Mouse (Mus musculus): Measurements from ENCODE around the gene Eif3a.

Eif3a gene

DNA sequence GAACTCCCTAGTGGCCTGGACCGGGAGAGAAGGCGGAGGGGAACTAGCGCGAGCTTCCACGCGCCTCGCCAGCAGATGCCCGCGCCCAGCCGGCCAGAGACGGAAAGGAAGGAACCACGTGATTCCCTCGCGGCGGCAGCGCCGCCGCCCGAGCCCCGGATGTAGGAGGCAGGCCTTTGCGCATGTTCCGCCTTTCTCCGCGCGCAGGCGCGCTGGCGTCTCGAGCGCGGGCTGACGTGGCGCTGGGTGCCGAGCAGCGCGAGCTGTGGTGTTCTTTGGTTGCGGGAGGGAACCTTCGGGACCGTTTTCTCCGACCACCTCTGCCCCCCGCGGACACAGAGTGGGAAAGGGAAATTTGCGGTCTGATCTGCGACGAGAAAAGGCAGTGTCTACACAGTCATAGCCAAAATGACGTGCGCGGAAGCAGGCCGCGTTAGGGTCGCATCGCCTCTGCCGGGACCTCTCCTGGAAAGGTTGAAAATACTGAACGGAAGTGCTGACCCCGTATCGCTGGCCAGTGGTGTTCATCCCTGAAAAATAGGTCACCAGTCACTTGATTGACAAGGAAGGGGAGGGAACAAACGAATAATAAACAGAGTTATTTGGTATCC lies at the start of gene Eif3a:
Eif3a (minus strand) TSS at position 108 of the 611 bp plus-strand sequence.
- peak; percentile 97 to 98 for DNase-seq

DNA sequence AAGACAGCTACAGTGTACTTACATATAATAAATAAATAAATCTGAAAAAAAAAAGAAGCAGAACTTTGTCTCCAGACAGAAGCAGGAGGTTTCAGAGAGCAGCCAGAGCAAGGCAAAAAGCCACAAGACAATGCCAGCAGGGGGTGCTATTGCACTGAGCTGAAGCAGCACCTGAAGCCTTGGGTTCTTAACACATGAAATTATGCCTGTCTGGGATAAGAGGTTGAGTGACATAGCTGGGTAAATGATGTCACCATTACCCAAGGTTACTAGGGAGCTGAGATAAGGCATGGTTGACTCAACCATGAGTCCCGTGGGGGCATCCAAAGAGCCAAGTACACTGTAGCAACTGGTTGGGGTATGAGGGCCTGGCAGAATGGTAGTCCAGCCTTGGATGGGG lies 47.3 kb upstream of the Eif3a start:
- DNase-seq = peak; percentile 59 to 81

DNA sequence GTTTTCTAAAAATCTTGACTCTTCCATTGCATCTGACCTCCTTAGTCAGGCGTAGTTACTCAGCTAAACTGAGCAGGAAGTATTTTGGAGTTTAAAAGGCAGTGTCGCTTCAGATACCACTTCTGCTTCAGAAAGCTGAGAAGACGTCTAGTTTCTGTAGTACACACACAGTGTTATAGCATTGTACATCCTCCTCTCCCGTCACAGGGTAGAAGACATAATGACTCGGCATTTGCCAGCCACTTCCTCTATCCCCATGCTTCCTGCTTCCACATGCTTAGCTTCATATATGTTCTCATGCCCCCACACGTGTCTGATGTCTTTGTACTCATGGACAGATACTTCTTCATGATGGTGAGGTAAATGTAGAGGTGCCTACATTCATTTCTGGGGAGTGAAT lies 28.2 kb upstream of the Eif3a start:
- no peak for DNase-seq

DNA sequence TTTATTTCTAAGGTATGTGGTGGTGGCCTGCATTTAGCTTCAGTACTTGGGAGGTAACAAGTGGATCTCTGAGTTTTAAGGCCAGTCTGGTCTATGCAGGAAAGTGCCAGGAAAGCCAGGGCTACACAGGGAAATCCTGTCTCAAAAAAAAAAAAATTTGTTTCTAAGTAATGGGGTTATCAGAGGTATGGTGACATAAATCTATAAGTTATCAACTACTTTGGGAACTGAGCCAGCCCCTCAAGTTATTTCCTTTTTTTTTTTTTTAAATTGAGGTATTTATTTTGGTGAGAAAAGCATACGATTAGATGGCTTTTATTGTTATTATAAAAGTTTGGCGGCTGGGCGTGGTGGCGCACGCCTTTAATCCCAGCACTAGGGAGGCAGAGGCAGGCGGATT lies 22.7 kb upstream of the Eif3a start:
- no peak for DNase-seq

DNA sequence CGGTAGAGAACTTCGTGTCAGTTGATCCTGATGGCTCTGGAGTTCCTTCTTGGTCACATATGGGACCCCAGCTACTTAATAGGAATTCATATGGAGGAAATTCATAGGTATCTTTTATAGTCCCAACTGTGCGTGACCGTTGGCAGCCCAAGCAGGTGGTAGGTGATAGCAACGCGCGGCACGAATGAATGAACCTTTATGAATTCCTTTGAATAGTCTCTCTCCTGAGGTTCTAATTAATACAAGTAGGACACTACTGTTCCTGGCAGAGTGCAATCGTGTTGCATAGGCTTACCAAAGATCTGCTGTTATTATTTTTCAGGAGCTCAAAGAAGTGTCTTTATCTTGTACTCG lies 21.6 kb upstream of the Eif3a start:
- no peak for DNase-seq

DNA sequence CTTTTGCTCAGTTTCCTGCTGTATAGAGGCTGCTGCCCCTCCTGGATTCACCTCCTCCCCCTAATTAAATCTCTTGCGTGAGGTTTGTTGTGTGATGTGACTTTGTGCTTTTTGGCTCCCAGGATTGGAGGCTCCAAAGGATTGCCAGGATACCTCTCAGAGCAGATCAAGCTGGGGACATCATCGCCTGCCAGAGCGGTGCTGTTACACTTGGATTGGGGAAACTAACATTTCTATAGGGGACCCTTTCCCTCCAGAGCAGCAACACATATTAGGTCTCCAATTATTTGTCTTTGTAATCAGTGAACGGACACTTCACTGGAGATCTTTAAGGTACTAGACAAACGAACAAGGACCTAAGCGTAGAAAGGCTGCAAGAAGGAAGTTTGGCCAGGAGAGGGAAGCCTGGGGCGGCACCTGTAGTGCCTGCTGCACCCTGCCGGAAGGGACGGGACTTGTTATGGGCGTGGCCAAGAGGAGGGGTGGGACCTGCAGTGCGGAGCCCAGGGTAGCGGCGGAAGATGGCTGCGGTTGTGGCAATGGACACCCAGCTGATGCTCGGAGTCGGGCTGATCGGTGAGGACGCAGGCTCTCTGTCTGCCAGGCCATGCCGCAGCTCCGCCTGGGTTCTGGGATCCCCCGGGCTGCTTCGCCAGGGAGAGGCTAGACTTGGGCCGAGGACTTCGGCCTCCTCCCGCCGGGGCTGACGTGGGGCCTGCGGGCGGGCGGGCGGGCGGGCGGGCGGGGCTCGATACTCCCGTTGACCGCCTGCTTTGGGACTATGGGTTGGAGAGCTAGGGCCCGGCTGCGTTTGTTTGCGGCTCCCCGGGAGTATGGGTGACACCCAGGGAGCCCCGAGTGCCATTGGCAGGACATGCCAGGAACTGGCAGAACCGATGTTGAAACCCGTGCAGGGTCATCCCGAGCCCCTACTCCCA lies 20.9 kb upstream of the Eif3a start, which contains the start of gene Fam45a:
Fam45a (plus strand) TSS at position 488 of the 938 bp plus-strand sequence.
- DNase-seq = peak; percentile 90 to 92

DNA sequence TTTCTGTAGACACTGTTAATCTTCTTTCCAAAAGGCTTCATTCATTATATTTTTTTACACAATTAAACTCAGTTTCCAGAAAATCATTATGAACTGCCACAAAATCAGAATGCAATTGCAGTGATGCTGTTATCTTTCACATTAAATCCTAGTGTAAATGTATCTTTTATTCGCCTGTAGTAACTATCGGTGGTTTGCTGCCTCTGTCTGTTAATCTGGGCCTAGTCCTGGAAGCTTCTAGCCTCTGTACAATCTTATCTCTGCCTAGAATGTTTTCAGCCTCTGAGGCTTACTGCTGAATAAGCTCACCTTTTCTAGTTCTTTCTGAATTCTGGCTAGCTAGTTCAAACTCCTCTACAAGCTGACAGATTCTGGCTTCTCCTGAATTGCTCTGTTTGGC lies 19.5 kb upstream of the Eif3a start:
- DNase-seq = no peak

DNA sequence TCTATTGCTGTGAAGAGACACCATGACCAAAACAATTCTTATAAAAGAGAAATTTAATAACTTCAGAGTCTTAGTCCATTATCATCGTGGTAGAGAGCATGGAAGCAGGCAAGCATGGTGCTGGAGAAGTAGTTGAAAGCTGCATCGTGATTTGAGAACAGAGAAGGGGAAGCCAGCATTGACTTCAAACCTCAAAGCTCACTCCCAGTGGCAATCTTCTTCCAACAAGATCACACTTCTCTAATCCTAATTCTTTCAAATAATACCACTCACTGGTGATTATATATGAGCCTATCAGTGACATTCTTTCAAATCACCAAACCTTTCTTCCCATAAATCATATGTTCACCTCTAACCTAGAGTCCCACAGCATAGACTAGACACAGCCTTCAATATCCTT lies 14.4 kb upstream of the Eif3a start:
- no peak for DNase-seq

DNA sequence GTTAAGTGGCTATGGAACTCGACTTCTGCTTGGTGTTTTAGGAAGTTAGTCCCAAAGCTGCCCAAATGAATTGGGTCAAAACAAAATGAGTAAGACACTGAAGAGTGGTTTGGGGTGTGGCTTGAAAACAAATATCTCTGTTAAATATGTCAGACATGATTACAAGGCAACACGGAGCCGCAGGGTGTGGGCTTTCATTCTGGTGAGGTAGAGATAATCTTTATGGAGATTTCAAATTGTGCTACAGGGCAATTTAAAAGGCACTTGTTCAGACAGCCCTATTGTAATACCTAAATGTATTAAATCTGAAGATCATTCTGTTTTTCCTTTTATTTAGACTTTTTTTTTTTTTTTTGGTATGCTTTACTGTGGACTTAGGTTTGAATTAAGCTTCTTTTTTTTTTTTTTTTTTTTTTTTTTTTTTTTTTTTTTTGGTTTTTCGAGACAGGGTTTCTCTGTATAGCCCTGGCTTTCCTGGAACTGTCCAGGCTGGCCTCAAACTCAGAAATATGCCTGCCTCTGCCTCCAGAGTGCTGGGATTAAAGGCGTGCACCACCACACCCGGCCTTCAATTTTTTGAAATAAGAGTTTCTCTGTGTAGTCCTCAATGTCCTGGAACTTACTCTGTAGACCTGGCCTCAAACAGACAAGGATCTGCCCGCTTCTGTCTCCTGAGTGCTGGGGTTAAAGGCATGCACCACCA lies 9.6 kb upstream of the Eif3a start:
- no peak for DNase-seq

DNA sequence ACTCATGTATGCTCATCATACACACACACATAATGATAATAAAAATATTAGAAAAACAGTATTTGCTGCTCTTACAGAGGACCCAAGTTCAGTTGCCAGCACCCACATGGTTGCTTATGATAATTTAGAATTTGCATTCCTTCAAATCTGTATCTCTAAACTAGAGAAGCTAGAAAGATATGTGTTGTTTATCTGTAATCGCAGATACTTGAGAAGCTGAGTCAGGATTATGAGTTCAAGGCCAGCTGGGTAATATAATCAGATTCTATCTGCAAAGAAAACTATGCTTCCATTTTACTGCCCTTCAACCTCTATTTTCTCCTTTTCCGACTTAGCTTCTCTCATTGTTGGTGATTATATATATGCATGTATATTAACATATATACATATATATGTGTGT lies 7.0 kb upstream of the Eif3a start:
- no peak for DNase-seq

DNA sequence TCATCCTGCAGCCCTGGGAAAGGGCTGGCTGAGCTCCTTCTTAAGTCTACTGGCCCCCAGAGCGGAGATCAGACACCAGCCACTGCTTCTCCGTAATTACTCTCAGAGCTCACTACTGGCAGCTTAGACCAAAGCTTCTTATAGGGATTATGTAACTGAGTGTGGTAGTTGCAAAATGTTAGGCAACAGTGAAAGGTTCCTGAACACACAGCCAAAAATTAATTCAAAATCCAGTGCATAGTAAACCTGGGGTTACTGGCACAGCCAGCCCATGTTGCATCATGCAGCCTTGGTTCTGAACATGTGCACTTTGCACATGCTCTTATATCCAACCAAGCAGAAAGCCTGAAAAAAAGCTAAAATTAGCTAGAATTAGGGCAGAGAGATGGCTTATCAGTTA lies 4.8 kb upstream of the Eif3a start:
- no peak for DNase-seq

DNA sequence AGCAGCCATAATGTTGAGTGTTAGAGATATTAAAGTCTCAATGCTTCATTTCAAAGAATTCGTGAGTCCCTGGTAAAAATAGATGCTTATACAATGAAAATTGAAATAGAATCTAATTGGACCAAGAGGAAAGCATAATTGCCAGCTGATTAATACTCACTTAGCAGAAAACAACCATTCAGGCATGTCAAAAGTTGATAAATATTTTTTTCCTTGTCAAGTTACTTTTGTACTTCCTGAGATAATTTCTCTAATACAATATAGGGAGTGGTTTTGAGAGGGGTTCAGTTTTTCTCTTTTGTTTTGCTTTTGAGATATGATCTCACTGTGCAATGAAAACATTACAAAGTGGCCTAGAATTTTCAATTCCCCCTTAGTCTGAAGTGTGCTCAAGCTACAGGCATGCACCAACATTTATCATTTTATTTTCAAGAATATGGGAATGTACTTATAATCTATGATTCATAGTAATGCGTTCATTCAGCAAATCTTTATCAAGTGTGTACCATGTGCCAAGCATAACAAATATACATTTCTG lies 2.8 kb upstream of the Eif3a start:
- DNase-seq = no peak

DNA sequence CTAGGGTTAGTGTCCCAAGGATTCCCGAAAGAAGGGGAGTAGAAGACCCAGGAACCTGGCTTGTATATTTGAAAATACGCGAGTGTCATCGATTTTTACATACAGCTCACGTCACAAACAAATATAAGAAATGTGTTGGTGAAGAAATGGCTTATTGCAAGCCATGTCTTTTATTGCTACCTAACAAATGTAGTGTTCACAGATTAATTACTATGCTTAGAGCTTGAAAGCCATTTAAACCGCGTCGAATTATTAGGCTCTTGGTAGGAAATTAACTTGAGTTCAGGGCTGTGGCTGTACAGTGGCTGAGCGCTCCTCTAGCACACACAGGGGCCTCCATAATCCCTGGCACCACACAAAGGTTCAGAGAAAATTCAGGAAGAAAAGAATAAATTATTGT lies 706 bp upstream of the Eif3a start:
- peak; percentile 8 to 11 for DNase-seq

DNA sequence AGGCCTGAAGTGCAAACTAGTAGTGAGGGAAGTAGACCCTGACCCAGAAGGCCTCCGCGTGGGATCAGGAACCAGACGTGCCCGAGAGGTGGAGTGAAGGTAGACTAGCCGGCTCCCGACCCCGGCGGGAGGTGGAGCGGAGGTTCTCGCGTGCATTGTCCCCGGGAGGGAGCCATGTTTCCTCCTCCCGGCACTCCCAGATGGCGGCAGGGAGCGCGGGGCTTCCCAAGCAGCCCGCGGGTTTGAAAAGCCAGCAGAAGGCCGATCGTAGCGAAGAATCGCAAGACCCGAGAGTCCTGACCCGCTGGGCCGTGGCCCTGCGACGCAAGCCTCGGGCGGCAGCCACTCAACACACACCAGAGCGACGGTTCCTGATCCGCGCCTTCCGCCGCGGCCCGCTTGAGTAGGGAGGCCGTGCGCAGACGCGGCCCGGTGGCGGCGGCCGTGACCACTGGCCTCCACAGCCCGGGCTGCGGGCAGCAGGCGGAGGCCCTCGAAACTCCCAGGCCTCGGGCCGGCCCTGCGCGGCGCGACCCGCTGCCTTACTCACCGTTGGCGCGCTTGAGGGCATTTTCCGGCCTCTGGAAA lies 445 bp downstream of the Eif3a start:
- peak in 1 of 2 experiments; percentile 70 for DNase-seq

DNA sequence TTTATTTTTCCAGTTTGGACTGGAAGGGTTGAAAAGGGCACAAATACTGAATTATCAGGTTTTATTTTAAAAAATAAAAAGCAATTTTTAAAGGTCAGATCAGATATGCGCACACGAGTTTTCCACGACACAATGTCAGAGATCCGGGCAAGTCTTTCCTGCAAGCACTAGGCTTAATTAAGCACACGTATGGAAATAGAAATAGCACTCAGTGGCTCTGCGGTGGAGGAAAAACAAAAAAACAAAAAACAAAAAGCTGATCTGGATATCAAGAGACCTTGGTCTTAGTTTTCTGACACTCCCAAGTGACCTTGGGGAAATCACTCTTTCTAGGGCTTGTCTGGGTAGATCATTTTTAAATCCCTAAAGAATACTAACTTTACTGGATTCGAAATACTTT lies 1.0 kb downstream of the Eif3a start:
- DNase-seq = no peak

DNA sequence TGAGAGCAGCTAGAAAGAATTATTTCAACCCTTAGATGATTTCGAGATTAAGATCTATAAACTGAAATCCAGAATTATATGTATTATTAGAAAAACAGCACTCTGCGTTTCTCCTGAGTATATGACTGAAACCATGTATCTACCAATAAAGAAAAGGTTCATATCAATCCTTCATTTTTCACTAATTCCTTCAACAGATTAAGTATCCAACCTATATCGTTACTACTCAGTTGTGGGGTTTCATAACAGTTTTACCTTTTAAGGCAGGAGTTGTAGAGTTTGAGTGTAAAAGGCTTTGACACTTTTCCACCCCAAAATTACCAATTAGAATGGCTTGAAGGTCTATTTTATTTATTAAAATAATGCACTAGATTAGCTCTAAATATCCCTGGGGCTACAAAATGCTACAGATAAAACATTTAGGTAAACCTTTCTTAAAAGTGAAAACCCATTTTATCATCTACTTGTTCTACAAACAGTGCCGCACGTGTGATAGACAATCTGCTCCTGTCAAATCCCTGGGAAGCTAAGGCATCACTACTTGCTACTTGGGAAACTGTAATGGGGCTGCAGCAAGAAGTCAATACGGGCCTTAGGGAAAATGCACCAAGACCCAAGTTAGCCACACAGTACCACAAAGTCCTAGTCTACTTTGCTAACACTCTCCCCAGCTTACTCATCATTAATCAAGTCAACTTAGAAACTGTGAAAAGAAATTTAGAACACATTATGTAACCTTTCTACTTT lies 2.1 kb downstream of the Eif3a start:
- DNase-seq = no peak

DNA sequence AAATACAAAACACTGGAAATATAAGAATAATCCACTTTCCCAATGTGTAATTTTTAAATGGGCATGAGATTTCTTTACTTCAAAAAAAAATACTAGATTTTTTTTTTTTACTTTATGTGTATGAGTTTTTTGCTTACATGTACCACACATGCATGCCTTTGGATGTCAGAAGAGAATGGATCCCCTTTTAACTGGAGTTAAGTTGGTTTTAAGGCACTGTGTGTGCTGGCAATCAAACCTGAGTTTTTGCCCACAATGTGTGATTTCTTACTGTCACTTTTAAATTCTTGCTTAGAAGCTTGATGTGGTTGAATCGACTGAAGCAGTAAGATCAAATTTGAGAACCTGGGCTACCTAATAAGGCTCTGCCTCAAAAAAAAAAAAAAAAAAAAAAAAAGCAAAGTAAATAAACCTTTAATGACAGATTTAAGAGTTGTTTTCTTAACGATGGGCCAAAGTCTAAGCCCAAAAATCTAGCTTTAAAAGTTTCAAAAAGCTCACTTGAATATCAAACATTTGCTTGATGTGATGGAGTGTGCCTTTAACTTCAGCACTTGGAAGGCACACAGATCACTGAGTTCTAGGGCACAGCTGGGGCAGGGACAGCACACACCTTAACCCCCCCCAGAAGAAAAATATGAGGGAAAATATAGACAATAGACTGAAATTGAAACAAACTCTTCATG lies 2.9 kb downstream of the Eif3a start:
- no peak for DNase-seq

DNA sequence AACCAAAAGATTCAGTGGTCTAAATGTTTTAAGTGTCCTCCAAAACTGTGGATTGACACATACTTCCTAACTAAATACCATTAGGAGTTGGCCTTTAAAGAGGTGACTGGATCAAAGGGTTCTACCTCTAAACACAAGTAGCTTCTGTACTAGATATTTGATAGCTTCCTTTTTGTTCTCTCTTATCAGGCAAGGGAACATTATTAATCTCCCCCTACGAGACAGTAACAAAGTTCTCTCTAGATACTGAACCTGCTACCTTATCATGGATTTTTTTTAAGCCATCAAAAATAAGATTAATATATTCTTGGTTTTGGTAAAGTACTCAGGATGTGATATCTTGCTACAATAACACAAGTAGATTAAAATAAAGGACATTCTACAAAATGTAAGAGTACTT lies 5.7 kb downstream of the Eif3a start:
- DNase-seq = no peak

DNA sequence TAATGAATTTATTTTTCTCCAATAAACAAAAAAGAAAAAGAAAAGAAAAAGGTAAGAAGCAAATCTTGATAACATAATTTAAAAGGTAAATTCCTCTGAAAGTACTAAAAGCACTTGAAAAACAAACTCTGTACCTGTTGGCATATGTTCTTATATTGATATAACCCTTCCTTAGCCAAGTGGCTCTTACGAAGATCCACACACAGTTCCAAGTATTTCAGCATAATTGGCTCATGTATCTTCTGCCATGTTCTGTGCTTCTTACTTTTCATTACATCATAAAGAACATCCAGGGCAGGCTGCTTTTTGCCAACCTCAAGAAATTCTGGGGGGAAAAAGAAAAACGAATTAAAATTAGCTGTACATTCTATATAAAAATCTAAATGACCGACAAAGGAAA lies 8.4 kb downstream of the Eif3a start:
- no peak for DNase-seq

DNA sequence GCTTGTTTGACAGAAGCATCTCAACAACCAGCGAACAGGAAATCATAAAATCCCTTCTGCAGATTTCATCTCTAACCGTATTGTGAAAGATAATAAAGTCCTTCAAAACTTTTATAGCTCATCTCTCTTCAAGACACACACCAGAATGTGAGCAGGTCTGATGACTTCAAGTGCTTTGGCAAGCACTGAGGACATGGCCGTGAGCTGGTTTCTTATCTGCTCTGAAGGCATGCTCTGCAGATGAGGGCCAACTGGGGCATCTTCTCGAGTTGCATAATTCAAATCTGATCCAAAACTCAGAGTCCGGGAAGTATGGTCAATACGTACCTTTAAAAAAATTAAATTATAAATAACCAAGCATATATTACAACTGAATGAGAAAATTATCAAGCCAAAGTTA lies 17.1 kb downstream of the Eif3a start:
- DNase-seq = no peak
